Mouse (Mus musculus) large intestine, adult 2 months (tissue): ENCODE measurements around the gene Dhx37. TPM values are rescaled to one million over a fixed set of nuclear protein-coding genes. Genes with fewer than 3 reads are reported as not detected.

ENCODE experiments used
- DNase-seq: peaks from one replicate; pipeline ENCODE4 v3.0.0-alpha.2; 2012; ENCODE audit warnings: low read depth, low spot score
- WGBS: fragments of 180-500 bp; shearing (Covaris S2); methylation state at CpG from one replicate; pipeline ENCODE4 v1.1.7; 2018; 5-methylcytosine and 5-hydroxymethylcytosine counted together
- polyA plus RNA-seq: library from polyadenylated mRNA; depleted of rRNA; stranded (reverse); fragments of >200 nt; gene quantifications from 2 replicates; pipeline ENCODE4 v1.2.3, GENCODE M21; 2012; rRNA removed

Dhx37 gene
- 16.4 and 19.5 TPM in 2 replicates for polyA plus RNA-seq

GRCm38 (mm10) chr5:125433793-125434337 is at the start of gene Dhx37:
Gene Dhx37 (minus strand): TSS chr5:125434121.
- WGBS = under 1% methylated on average over 46 of the region's 46 CpGs

GRCm38 (mm10) chr5:125482474-125482873 is 48.6 kb upstream of the Dhx37 start:
- 87% methylated on average over 7 of the region's 7 CpGs for WGBS
- no peak for DNase-seq

More at GRCm38 (mm10) chr5:125433793-125434337, at the start of gene Dhx37:
- DNase-seq = peak; percentile 82

- no peak for DNase-seq
- WGBS = 81% methylated on average over 11 of the region's 11 CpGs
Measured at GRCm38 (mm10) chr5:125480434-125481231, 46.7 kb upstream of the Dhx37 start.

- 62% methylated on average over 3 of the region's 3 CpGs for WGBS
- no peak for DNase-seq
Measured at GRCm38 (mm10) chr5:125479376-125479775, 45.5 kb upstream of the Dhx37 start.

GRCm38 (mm10) chr5:125478037-125478436 is 44.1 kb upstream of the Dhx37 start:
- no peak for DNase-seq
- 71% methylated on average over 7 of the region's 7 CpGs for WGBS

- WGBS = 64% methylated on average over 7 of the region's 7 CpGs
- no peak for DNase-seq
Measured at GRCm38 (mm10) chr5:125477533-125477932, 43.6 kb upstream of the Dhx37 start.

GRCm38 (mm10) chr5:125476799-125477198 is 42.9 kb upstream of the Dhx37 start:
- DNase-seq = no peak
- WGBS = 32% methylated on average over 7 of the region's 7 CpGs

- no peak for DNase-seq
- 8% methylated on average over 5 of the region's 5 CpGs for WGBS
Measured at GRCm38 (mm10) chr5:125476286-125476625, 42.3 kb upstream of the Dhx37 start.

- peak; percentile 82 for DNase-seq
- WGBS = under 1% methylated on average over 60 of the region's 60 CpGs
Measured at GRCm38 (mm10) chr5:125475601-125476285, 41.8 kb upstream of the Dhx37 start, which contains the start of gene Aacs. Gene Aacs (plus strand): TSS chr5:125475814.

GRCm38 (mm10) chr5:125475030-125475429 is 41.1 kb upstream of the Dhx37 start:
- no peak for DNase-seq
- WGBS = 61% methylated on average over 12 of the region's 12 CpGs

- no peak for DNase-seq
- WGBS = 78% methylated on average over 9 of the region's 9 CpGs
Measured at GRCm38 (mm10) chr5:125472796-125473475, 39.0 kb upstream of the Dhx37 start.

GRCm38 (mm10) chr5:125470713-125471112 is 36.8 kb upstream of the Dhx37 start:
- DNase-seq = no peak
- WGBS = 85% methylated on average over 4 of the region's 4 CpGs

- DNase-seq = no peak
- WGBS = 58% methylated on average over 14 of the region's 14 CpGs
Measured at GRCm38 (mm10) chr5:125467261-125467660, 33.3 kb upstream of the Dhx37 start.

- WGBS = 78% methylated on average over 5 of the region's 5 CpGs
- no peak for DNase-seq
Measured at GRCm38 (mm10) chr5:125466483-125466882, 32.6 kb upstream of the Dhx37 start.

GRCm38 (mm10) chr5:125465701-125466106 is 31.8 kb upstream of the Dhx37 start:
- peak; percentile 93 for DNase-seq
- under 1% methylated on average over 25 of the region's 25 CpGs for WGBS

- WGBS = 25% methylated on average over 7 of the region's 7 CpGs
- no peak for DNase-seq
Measured at GRCm38 (mm10) chr5:125465192-125465591, 31.3 kb upstream of the Dhx37 start.

GRCm38 (mm10) chr5:125461868-125462445 is 28.0 kb upstream of the Dhx37 start:
- WGBS = 43% methylated on average over 10 of the region's 10 CpGs
- DNase-seq = no peak

GRCm38 (mm10) chr5:125460574-125460973 is 26.7 kb upstream of the Dhx37 start:
- 64% methylated on average over 3 of the region's 3 CpGs for WGBS
- DNase-seq = no peak

- no peak for DNase-seq
- 57% methylated on average over 6 of the region's 6 CpGs for WGBS
Measured at GRCm38 (mm10) chr5:125457538-125457937, 23.6 kb upstream of the Dhx37 start.

- WGBS = 89% methylated on average over 6 of the region's 6 CpGs
Measured at GRCm38 (mm10) chr5:125456100-125456499, 22.2 kb upstream of the Dhx37 start.

More at GRCm38 (mm10) chr5:125456100-125456499, 22.2 kb upstream of the Dhx37 start:
- no peak for DNase-seq
